Mouse (Mus musculus) lung, postnatal 4 days (tissue): ENCODE data around the gene Golga5.

Experiments used
- DNase-seq, 2 experiments: peaks; one replicate each; pipeline ENCODE4 v3.0.0; 2021

Golga5 gene

DNA sequence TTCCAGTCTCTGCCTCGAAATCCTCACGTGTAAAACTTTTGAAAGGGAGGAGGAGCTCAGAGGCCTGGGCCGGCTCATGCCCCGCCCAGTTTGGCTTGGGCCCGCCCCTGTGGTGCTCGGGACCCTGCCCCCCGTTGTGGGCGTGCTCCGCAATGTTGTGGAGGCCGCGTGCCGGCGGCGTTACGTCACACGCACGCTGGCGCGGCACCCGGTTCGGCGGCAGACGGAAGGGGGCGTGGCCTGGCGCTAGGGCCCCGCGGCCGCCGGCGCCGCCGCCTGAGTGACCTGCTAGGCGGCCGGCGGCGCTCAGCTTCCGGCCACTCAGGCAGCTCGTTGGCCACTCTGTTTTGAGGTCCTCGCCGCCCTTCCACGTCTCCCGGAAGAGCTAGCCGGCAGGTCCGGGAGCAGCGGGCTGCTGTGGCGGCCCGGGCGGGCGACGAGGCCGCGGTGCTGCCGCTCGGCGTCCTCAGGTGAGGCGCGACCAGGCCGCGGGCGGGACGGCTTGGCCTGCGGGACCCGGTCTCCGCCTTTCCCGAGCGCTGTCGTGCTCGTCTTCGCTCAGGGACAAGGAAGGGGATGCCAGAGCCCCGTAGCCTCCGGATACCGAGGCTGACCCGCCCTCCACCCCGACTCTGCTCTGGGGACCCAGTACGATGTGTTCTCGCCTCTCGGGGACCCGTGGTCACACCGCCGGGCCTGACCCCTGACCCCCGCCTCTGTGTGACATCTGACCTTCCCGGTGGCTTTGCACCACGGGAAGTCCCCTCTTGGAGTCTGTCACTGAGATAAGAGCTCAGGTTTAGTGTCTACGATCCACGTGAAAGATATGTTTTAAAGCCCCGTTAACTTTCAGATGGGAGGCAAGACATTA lies at the start of gene Golga5:
Gene Golga5, plus strand, starts transcription at position 242 of the 871 bp plus-strand sequence.
- DNase-seq, result peak; percentile 99 to 100

DNA sequence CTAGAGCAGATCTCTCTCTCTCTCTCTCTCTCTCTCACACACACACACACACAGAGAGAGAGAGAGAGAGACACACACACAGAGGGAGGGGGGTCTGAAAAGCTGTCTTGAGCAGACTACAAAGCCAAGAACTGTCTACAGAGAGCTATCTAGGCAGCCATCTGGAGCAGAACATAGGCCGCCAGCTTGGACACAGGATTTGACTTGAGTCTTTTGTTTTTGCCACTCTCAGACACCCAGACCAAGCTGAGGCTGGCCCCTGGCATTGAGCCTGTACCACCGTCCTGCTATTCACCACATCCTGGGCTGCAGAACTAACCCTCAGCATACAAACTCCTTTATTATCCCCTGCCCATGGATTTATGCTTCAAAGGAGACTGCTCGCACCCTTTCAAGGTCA lies 49.4 kb upstream of the Golga5 start:
- DNase-seq, result no peak

DNA sequence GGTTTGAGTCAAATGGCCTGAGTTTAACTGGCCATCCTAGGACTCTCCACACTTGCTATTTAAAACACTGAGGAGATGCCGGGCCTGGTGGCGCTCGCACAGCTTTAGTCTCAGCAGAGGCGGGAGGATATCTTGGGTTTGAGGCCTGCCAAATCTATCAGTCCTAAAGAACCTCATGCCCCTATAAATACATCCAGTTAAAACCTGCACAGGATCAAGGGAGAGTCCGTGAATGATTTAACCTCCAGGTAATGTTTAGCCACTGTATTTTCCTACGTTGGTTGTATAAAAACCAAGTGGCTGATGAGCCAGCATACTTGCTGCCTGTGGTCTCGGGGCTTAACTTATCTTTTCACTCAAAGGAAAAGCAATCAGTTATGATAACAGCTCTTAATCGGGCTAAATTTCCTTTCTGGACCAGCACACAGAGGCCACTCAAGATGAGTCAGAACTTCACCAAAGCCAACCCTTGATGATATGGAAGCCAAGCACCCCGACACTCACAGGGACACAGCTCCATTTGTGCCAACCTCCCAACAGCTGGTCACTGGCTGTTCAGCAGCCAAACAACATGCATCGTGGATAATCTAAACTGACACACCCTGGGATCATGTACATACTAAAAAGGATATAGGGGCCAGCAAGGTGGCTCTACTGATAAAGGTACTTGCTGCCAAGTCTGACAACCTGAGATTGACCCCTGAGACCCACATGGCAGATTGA lies 48.6 kb upstream of the Golga5 start:
- no peak for DNase-seq

DNA sequence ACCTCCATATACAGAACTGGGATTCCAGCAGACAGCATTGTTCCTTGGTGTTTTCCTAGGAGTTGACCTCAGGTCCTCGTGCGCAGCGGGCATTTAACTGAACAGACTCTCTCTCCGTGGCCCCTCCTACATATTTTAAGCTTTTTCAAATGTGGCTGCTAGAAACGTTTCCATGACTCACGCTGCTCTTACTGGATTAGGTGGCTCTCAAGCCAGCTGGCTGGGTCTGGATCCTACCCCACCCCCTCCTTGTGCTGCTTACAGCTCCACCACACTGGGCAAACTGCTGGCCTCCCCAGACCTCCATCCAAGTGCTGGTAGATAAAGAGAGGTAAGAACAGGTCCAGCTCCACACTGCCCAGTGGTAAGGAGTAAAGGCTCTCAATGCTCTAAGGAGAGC lies 46.9 kb upstream of the Golga5 start:
- DNase-seq, result peak; percentile 72 to 87

DNA sequence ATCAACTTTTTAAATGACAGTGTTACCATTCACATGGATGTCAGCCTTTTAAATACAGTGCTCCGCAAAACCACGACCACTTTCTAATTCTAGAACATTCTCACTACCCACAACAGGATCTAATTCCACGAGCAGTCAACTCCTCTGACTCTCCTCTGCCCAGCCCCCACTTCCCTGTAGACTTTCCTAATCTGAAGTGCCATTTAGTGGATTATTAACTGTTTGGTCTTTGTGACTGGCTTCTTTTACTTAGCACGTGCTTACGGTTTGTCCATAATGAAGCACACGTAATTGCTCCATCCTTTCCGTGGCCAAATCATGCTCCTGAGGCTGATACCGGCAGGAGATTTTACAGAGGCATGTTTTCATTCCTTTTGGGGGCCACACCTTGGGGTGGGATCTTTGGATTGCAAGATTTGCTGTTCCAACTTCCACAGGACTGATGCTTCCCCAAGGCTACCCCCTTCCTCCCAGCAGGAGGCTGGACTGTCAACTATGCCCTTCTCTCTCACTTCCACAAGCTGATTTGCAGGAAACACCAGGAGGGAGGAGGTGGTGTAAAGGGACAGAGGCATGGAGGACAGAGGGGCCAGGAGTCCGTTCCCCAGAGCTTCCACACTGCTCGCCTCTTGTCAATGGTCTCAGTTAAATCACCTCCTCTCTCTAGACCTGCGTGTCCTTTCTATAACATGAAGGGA lies 46.2 kb upstream of the Golga5 start:
- DNase-seq, result no peak

DNA sequence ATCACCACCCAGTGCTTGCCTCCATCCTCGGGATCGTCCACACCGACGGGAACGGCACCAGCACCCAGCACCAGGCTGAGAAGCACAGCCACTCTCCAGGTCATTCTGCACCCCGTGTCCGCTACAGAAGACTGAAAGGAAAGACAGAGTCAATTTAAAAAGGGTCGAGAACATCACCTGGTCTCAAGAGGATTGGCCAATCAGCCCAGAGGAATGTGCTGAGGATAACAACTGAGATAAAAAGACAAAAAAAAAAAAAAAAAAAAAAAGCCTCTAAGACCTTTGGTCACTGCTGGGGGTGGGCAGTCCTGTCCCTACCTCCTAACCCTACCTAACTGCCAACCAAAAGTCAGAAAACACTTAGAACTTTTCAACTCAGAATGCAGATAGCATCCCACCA lies 45.3 kb upstream of the Golga5 start:
- no peak for DNase-seq

DNA sequence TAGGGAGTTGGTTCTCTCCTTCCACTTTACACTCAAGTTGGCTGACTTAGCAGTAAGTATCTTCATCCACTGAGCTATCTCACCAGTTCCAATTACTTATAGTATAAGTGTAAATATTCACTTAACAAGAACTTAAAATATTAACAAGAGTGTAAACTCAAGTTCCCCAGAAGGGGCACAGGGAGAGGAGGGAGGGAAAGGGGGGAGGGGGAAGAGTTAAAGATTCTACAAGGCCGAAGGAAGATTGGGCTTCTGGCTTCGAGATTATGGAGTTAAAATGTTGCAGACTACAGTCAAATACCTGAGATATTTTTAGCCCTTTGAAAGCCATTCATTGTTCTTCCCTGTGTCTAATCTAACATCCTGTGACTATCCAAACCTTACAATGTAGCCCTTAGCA lies 44.5 kb upstream of the Golga5 start:
- DNase-seq, result no peak

DNA sequence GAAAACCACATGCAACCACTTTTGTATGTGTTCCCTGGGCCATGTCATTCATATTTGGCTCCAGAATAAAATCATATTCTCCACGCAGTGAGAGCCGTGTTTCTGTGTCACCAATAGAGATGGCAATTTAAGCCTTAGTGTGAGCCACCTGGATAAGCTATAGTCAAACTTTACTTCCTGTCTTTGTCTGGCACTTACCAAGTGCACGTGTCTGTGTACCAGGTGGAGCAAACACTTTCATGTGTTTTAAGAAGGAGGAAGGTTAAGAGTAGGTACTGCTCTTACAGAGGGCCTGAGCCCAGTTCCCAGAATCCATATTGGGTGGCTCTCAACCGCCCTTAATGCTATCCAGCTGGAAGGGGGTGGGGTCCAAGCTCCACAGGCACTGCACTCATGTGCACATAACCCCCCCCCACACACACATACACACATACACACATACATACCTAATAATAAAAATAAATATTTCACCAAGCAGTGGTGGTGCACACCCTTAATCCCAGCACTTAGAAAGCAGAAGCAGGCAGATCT lies 43.8 kb upstream of the Golga5 start:
- DNase-seq, result no peak

DNA sequence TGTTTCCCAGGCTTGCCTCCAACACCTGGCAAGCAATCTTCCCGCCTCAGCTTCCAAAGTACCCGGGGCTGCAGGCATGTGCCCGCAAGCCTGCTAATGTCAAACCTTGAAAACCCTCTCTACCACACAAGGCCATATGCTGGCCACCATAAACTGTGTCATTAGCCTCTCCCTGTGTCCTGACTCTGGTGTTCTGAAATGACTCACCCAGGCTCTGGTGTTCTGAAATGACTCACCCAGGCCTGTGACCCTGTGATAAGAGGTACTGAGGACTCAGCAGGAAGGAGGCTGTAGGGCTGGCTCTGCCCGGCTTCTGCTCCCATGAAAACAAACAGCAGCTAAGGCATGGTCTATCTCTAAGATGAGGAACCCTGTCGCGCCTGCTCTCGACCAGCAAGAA lies 42.6 kb upstream of the Golga5 start:
- DNase-seq, result no peak

DNA sequence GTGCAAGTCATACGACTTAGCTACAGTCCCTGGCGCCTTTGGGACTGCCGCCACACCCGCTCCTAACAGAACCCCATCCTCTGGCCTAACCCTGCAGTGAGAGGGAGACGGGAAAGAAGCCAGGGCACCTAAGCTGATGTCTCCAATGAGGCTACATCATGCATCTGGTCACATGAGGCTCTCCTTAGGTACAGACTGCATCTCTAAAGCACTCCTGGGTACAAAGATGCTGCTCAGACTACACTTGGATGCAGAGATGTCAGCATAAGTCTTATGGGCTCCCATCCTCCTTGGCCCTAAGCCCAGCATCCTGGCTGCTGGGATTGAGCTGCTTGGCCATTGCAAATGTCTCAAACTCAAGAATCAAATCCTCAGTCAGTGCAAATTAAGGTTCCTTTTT lies 39.3 kb upstream of the Golga5 start:
- DNase-seq, result no peak

DNA sequence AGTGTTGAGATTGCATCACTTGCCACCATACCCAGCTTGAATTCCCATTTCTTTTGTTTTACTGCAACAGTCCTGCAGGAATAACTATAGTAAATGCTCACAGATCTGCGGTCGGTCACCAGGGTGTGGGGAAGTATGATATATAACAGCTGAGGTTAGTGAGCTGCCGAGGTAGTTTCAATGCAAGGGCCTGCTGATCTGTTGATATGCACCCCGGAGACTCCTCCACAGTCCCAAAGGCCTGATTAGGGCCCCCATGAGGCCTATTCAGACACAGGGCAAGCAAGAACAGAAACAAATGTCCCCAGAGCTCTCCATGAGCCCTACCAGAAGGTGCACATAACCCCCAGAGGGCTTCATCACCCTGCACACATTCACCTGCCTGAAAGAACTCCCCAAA lies 38.7 kb upstream of the Golga5 start:
- no peak for DNase-seq

DNA sequence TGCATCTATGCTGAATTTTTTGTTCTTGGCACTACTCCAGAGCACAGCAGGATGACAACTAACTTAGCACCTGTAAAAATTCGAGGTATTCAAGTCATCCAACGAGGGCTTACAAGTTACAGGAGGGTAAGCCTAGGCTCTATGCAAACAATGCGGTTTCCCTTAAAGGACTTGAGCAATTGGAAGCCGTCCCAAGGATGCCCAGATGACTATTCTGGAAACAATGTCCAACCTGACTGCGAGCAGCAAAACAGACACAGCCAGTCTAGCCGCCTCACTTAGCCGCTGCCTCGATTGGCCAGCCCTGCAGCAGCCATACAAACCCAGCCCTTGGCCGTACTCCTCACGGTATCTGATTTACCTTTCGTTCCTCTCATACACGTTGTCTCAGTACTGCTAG lies 36.7 kb upstream of the Golga5 start:
- peak in 1 of 2 experiments; percentile 46 for DNase-seq

DNA sequence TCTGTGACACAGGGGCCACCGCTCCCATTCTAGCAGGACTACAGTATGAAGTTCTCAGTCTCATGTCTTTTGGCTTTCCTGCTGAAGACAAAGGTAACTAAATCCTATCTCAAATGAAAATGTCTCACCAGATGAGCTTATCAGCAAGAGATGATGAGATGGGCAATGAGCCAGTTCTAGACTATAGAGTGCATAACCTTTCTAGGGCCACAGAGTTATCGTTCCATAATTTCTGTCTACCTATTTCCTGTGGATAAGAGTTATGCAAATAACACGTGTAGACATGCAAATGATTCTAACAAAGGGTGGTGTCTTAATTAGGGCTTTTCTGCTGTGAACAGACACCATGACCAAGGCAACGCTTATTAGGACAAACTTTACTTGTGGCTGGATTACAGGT lies 34.8 kb upstream of the Golga5 start:
- no peak for DNase-seq

DNA sequence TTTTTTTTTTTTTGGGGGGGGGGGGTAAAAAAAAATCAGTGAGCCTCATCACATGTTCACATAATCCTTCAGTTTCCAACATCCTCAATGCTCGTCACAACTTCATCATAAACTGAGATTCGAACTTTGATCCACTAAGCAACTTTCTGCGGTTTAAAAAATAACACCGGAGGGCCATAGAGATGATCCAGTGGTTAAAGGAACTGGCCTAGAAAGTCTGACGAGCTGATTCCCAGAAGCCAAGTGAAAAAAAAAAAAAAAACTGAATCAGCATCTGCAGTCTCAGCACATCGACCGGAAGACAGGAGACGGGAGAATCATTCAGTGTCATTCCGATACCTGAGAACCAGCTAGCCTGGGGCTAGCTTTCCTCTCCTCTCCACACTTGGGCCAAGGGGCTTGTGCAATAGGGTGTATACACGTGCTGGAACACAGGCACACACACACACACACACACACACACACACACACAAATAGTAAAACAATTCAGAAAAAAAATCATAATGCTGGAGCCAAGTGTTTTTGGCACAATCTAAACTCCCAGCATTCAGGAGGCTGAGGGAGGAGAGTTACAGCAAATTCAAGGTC lies 31.9 kb upstream of the Golga5 start:
- no peak for DNase-seq

DNA sequence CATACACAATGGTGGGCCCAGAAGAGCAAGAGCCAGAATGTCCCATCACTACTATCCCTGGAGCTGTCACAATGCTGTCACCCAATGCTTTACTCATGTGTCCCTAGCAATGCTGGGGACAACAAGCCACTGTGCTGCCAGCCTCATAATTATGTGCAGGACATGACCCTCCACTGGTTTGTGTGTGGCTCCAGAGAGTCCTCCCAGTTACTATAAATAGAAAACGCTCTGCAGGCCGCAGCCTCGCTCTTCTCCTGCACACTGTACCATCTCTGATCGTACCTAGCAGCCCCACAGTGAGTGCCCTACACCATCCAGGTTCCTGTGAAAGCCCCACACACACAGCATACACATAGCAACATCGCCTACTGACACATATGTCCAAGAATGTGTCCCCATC lies 31.0 kb upstream of the Golga5 start:
- DNase-seq, result peak in 1 of 2 experiments; percentile 52

DNA sequence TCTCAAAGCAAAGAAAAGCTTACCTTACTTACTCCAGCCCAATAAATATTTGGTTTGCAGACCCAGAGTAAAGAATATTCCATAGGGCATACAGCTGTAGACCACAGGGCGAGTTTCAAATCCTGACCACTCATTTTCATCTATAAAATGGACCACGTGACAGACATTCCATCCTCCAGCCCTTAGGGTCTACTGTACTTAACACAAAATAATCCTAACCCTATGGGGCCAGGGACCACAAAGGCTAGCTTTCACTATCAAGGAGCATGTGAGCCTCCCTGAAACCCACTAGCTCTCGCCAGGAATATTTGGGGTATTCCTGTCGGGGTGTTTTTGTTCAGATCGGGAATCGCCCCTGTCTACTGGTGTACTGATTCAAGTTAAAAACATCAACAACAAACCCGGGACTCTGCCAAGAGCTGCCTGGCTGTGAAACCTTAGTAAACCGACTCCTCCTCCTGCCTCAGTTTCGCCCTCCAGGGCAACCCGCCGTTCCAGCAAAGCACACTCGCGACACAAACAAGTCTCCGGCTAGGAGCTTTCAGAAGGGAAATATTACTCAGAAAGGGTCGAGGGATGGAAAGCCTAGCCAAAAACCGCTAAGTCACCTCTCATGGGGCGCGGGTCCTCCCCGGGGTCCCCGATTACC lies 29.8 kb upstream of the Golga5 start:
- no peak for DNase-seq

DNA sequence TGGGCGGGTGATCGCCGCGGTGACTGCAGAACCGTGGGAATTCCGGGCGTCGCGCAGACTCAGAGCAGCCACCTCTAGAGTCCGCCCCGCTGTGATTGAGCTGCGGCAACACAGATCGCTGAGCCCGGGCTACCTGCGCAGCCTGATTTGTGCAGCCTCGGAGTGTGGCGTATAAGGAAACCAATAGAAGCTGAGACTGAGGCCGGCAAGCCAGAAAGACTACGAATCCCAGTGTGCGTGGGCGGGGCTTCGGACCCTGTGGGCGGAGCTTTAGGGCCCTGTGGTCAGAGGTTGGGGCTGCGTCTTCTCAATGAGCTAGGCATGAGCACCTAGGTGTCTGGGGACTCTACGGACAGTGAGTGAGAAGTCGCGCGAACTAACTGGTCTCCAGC lies 29.3 kb upstream of the Golga5 start, which contains the start of gene Lgmn:
Gene Lgmn, minus strand, starts transcription at position 182 of the 392 bp plus-strand sequence.
- peak; percentile 98 to 99 for DNase-seq

DNA sequence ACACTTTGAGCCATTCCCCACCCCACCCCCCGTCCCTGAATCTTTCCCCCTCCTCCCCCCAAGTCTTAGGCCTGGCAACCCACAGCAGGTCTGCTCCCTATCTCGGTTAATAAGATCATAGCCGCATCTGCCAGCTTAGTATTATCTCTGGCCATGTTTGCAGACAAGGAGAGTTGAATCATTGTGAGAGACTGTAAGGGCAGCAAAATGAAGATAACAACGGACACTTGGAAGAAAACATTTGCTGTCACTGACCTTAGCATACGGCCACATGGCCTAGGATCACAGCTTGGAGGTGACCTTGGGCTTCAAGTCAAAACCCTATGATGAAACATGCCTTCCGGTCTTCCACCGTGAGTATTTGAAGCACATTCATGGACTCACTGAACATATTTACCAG lies 28.4 kb upstream of the Golga5 start:
- no peak for DNase-seq

DNA sequence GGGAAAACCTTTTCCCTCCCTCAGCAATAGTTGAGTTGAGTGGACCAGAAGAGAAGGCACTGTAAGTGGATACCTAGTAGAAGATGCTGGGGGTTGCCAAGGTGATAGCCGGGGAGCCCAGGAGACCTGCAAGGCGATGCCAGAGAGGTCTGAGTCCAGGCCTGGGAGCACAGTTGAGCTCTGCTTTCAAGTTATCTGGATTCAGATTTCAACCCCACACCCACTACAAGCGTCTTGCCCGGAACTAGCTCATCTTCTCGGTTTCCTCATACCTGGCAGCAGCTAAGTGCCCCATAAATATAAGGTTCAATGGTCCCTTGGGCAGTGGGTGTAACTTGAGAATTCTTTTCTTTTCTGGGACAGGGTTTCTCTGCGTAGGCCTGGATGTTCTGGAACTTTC lies 27.8 kb upstream of the Golga5 start:
- no peak for DNase-seq

DNA sequence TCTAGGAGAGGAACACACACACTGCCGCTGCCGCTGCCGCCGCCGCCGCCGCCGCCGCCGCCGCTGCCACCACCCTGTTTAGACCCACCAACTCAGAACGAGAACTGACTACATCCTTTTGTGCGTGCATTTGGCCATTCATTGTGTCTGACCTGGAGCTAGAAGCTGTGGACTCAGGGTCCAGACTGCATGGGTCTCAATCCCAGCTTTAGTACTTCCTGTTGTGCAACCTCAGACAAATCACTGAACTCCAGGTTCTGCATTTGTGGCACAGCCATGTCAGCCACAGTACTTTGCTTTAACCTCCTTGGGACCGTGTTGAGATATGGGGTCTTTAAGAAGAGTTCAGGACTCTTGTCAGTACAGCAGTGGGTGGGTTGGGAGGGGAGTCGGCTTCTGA lies 26.3 kb upstream of the Golga5 start:
- DNase-seq, result no peak

DNA sequence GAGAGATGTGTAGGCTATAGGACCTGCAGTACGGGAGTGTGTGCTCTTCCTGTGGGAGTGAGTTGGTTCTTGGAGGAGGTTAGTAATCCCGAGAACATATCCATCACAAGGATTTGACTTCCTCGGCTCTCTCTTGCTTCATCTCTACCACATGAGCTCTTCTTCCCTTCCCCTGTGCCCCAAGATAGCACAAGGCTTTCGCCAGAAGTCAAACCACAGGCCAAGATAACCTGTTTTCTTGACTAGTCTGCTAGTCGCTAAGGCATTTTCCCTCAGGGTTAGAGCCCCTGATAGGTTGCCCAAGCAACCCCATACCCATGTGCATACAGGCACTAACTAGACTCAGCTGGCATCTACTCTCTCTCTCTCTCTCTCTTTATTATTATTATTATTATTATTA lies 25.3 kb upstream of the Golga5 start:
- no peak for DNase-seq

DNA sequence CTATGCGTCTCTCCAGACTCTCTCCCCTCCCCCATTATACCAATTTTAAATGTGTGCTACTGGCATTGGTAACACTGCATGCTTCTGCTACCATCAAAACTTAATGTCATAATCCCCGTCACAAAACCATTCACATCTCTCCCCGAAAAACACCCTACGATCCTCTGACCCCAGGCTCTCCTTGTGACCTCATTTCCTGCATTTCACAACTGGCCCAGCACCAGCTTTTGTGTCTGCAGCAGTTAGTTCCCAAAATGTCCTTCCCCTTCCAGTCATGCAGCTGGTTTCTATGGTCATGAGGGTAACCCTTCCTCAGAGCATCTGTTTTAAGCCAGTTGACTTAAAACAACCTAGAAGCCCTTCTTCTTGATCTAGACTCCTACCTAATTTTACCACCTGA lies 23.5 kb upstream of the Golga5 start:
- DNase-seq, result peak in 1 of 2 experiments; percentile 58
